Comparison of ENCODE assay signal across 9 mouse cellular contexts in genomic region chr10:52417998-52418860, GRCm38 (mm10). TPM values are rescaled to one million over a fixed set of nuclear protein-coding genes. Genes with fewer than 3 reads are reported as not detected.
DNase-seq lines count a peak whose midpoint lies in the region; ATAC-seq lines count a peak whose summit lies in the region.
"Had no signal": no experiment of that assay in that cellular context is flagged by ENCODE, and none has a peak within 500 bp of the region (broad histone marks: within the 10 kb centered on the region; RNA-seq: fewer than 3 reads in every experiment).

No protein-coding gene starts in this region.

- H3K27ac ChIP-seq in embryonic facial prominence, embryonic 14.5 days (replicated peaks; ENCODE audit: low read depth, low read length) = peak overlapping the region; percentile 93
- H3K27ac ChIP-seq in hindbrain, embryonic 16.5 days (ENCODE audit: low read depth, low read length) = peak overlapping the region; percentile 96
- H3K27ac ChIP-seq in midbrain, embryonic 10.5 days (replicated peaks) = peak overlapping the region; percentile 90

- intact Hi-C loops in left cerebral cortex, postnatal 14 days (cut with DNase I) = loop anchor here (5.0 to 10.0 kb wide), 2 partner anchors 274 to 927 kb away; partner anchors contain the start of gene Slc35f1

- no peaks in the 10 kb centered on the region for H3K27me3 ChIP-seq in embryonic facial prominence, embryonic 14.5 days (replicated peaks; ENCODE audit: control insufficient read depth, insufficient read depth, low read length)
- H3K27me3 ChIP-seq in hindbrain, embryonic 16.5 days (replicated peaks; ENCODE audit: control insufficient read depth, insufficient read depth, low read length) = no peaks in the 10 kb centered on the region
- H3K27me3 ChIP-seq in midbrain, embryonic 10.5 days (ENCODE audit: low read depth, poor library complexity, severe bottlenecking) = no peaks in the 10 kb centered on the region

- peak; percentile 16 for DNase-seq in cerebellum, adult 9-11 months
- peak; percentile 18 for DNase-seq in ES-CJ7 (ENCODE audit: low read depth, low spot score)
- peak; percentile 2 for DNase-seq in embryonic facial prominence, embryonic 14.5 days (ENCODE audit: low spot score)
- peak; percentile 27 for DNase-seq in midbrain, embryonic 10.5 days (ENCODE audit: low spot score)
- DNase-seq in left cerebral cortex, postnatal 14 days (ENCODE audit: low spot score in 2 of 2) = no peak
- DNase-seq in urinary bladder, postnatal 10 days (ENCODE audit: low spot score) = no peak

- H3K9me3 ChIP-seq in embryonic facial prominence, embryonic 14.5 days (ENCODE audit: control insufficient read depth, low read length) = no peaks in the 10 kb centered on the region
- no peaks in the 10 kb centered on the region for H3K9me3 ChIP-seq in hindbrain, embryonic 16.5 days (ENCODE audit: control insufficient read depth, low read length)
- no peaks in the 10 kb centered on the region for H3K9me3 ChIP-seq in midbrain, embryonic 10.5 days (replicated peaks)

- no peak; the same call in 1 of the 2 replicates for ATAC-seq in cerebellum, adult (ENCODE audit: insufficient number of reproducible peaks, low FRiP score, low TSS enrichment)
- peak; percentile 23 for ATAC-seq in embryonic facial prominence, embryonic 14.5 days (ENCODE audit: low read depth)
- ATAC-seq in hindbrain, embryonic 16.5 days = peak; percentile 53

- peak overlapping the region; percentile 93 for H3K9ac ChIP-seq in embryonic facial prominence, embryonic 14.5 days (ENCODE audit: low read depth, low read length)
- H3K9ac ChIP-seq in hindbrain, embryonic 16.5 days (ENCODE audit: low read depth, low read length) = peak overlapping the region; percentile 95

- peaks cover 15% of the 10 kb centered on the region for H3K4me1 ChIP-seq in embryonic facial prominence, embryonic 14.5 days (ENCODE audit: control insufficient read depth, insufficient read depth, low read length)
- H3K4me1 ChIP-seq in hindbrain, embryonic 16.5 days (ENCODE audit: control insufficient read depth, insufficient read depth, low read depth, low read length) = peaks cover 22% of the 10 kb centered on the region
- peaks cover 18% of the 10 kb centered on the region for H3K4me1 ChIP-seq in midbrain, embryonic 10.5 days

- H3K4me3 ChIP-seq in embryonic facial prominence, embryonic 14.5 days (ENCODE audit: low read depth, low read length) = peak overlapping the region; percentile 98
- peak overlapping the region; percentile 99 for H3K4me3 ChIP-seq in hindbrain, embryonic 16.5 days (ENCODE audit: low read length)
- peak overlapping the region; percentile 97 for H3K4me3 ChIP-seq in midbrain, embryonic 10.5 days

- no peaks in the 10 kb centered on the region for H3K36me3 ChIP-seq in embryonic facial prominence, embryonic 14.5 days (ENCODE audit: control insufficient read depth, insufficient read depth, low read length)
- no peaks in the 10 kb centered on the region for H3K36me3 ChIP-seq in hindbrain, embryonic 16.5 days (ENCODE audit: control insufficient read depth, insufficient read depth, low read length)
- H3K36me3 ChIP-seq in midbrain, embryonic 10.5 days = peaks cover 3% of the 10 kb centered on the region; the same call in 1 of the 2 replicates

- peak overlapping the region; percentile 69 for H3K4me2 ChIP-seq in embryonic facial prominence, embryonic 14.5 days (ENCODE audit: low read depth, low read length)
- peak overlapping the region; percentile 82 for H3K4me2 ChIP-seq in hindbrain, embryonic 16.5 days (ENCODE audit: low read length)

- 2% methylated on average over 36 of the region's 39 CpGs for WGBS in embryonic facial prominence, embryonic 14.5 days
- WGBS in hindbrain, embryonic 16.5 days = 2% methylated on average over 39 of the region's 39 CpGs
- WGBS in midbrain, embryonic 10.5 days = 3% methylated on average over 39 of the region's 39 CpGs

RNA-seq across cellular contexts. Expression of gene Nus1, which starts 0.9 kb away (rescaled TPM):
- polyA plus RNA-seq in embryonic facial prominence, embryonic 14.5 days (2014; fragmentation: Nextera tagmentation; extraction: Ambion mirVana) = 16.2 and 16.6 TPM in 2 replicates
- polyA plus RNA-seq in hindbrain, embryonic 16.5 days (2015; fragmentation: Nextera tagmentation; extraction: Ambion mirVana) = 22.1 and 22.4 TPM in 2 replicates
- 11.3 and 13.1 TPM in 2 replicates for polyA plus RNA-seq in midbrain, embryonic 10.5 days (2016; fragmentation: Nextera tagmentation; extraction: Ambion mirVana)
- total RNA-seq in left cerebral cortex, postnatal 14 days (2021) = 10 to 100 TPM; 61.3 to 68.3 TPM

RNA-seq across cellular contexts. Expression of gene Nepn, which starts 29.5 kb away (rescaled TPM):
- polyA plus RNA-seq in embryonic facial prominence, embryonic 14.5 days (2014; fragmentation: Nextera tagmentation; extraction: Ambion mirVana) = 0.10 TPM in 1 of 2 replicates, not detected in the other
- polyA plus RNA-seq in hindbrain, embryonic 16.5 days (2015; fragmentation: Nextera tagmentation; extraction: Ambion mirVana) = not detected in 2 replicates
- polyA plus RNA-seq in midbrain, embryonic 10.5 days (2016; fragmentation: Nextera tagmentation; extraction: Ambion mirVana) = not detected in 2 replicates
- total RNA-seq in left cerebral cortex, postnatal 14 days (2021) = not detected
- total RNA-seq: left cerebral cortex, postnatal 10 days had no signal

RNA-seq across cellular contexts. Expression of gene Gopc, which starts 36.3 kb away (rescaled TPM):
- 17.3 and 19.5 TPM in 2 replicates for polyA plus RNA-seq in embryonic facial prominence, embryonic 14.5 days (2014; fragmentation: Nextera tagmentation; extraction: Ambion mirVana)
- polyA plus RNA-seq in hindbrain, embryonic 16.5 days (2015; fragmentation: Nextera tagmentation; extraction: Ambion mirVana) = 28.1 and 29.6 TPM in 2 replicates
- 16.1 and 18.4 TPM in 2 replicates for polyA plus RNA-seq in midbrain, embryonic 10.5 days (2016; fragmentation: Nextera tagmentation; extraction: Ambion mirVana)
- 10 to 100 TPM; 51.1 to 52.7 TPM for total RNA-seq in left cerebral cortex, postnatal 14 days (2021)

RNA-seq across cellular contexts. Expression of gene Gm26741, which starts 59.7 kb away (rescaled TPM):
- not detected in 2 replicates for polyA plus RNA-seq in embryonic facial prominence, embryonic 14.5 days (2014; fragmentation: Nextera tagmentation; extraction: Ambion mirVana)
- not detected in 2 replicates for polyA plus RNA-seq in hindbrain, embryonic 16.5 days (2015; fragmentation: Nextera tagmentation; extraction: Ambion mirVana)
- not detected in 2 replicates for polyA plus RNA-seq in midbrain, embryonic 10.5 days (2016; fragmentation: Nextera tagmentation; extraction: Ambion mirVana)
- total RNA-seq in left cerebral cortex, postnatal 14 days (2021) = not detected
- total RNA-seq: left cerebral cortex, postnatal 10 days had no signal

Comparison
In these comparisons a context has a peak if more than half of its experiments do, and no peak if none do; other contexts are left out.
1. DNase-seq: peak in cerebellum, adult 9-11 months (single experiment), ES-CJ7 (single experiment), embryonic facial prominence, embryonic 14.5 days (single experiment) and midbrain, embryonic 10.5 days (single experiment); none in left cerebral cortex, postnatal 14 days (0 of 2) and urinary bladder, postnatal 10 days (single experiment).
2. Peak in every context shown above with its lines, with median percentiles within 50 percentile points of each other: H3K27ac ChIP-seq and H3K4me3 ChIP-seq.